Mouse (Mus musculus) hindbrain, embryonic 16.5 days (tissue): ENCODE measurements around the gene Vtn. TPM values are rescaled to one million over a fixed set of nuclear protein-coding genes. Genes with fewer than 3 reads are reported as not detected.

ENCODE experiments used
- ATAC-seq: fragments of 200-750 bp; cut with Nextera tagmentation; 2 replicates; pipeline ENCODE4 v1.8.0; 2017; ENCODE audit warnings: moderate TSS enrichment, moderate library complexity
- H3K27ac ChIP-seq: fragments of 300-500 bp; sonication (generic); 2 replicates; pipeline ENCODE4 v1.5.1; 2014; ENCODE audit warnings: low read depth, mild to moderate bottlenecking, control low read depth, low read length, moderate library complexity
- H3K27me3 ChIP-seq: fragments of 300-500 bp; sonication (generic); replicated peaks from 2 replicates; pipeline ENCODE4 v1.6.1; 2014; ENCODE audit warnings: low read length; ENCODE audit not compliant: control insufficient read depth, insufficient read depth
- H3K36me3 ChIP-seq: fragments of 300-500 bp; sonication (generic); 2 replicates; pipeline ENCODE4 v1.6.1; 2014; ENCODE audit warnings: mild to moderate bottlenecking, low read length, moderate library complexity, mixed read lengths; ENCODE audit not compliant: control insufficient read depth, insufficient read depth
- H3K4me1 ChIP-seq: fragments of 300-500 bp; sonication (generic); 2 replicates; pipeline ENCODE4 v1.6.1; 2014; ENCODE audit warnings: low read depth, low read length; ENCODE audit not compliant: control insufficient read depth, insufficient read depth
- H3K4me2 ChIP-seq: fragments of 300-500 bp; sonication (generic); 2 replicates; pipeline ENCODE4 v1.6.1; 2014; ENCODE audit warnings: mild to moderate bottlenecking, low read length, control low read depth, moderate library complexity
- H3K4me3 ChIP-seq: fragments of 300-500 bp; sonication (generic); 2 replicates; pipeline ENCODE4 v1.5.1; 2014; ENCODE audit warnings: mild to moderate bottlenecking, low read length, control low read depth, moderate library complexity
- H3K9ac ChIP-seq: fragments of 300-500 bp; sonication (generic); 2 replicates; pipeline ENCODE4 v1.6.1; 2014; ENCODE audit warnings: low read depth, mild to moderate bottlenecking, control low read depth, low read length, moderate library complexity
- H3K9me3 ChIP-seq: fragments of 300-500 bp; sonication (generic); 2 replicates; pipeline ENCODE4 v1.6.1; 2014; ENCODE audit warnings: mild to moderate bottlenecking, low read length, moderate library complexity; ENCODE audit not compliant: control insufficient read depth
- WGBS: fragments of 180-500 bp; shearing (Covaris S2); extraction: QIAGEN DNeasy Blood & Tissue Kit; methylation state at CpG from one replicate; pipeline ENCODE4 v1.1.7; 2014; 5-methylcytosine and 5-hydroxymethylcytosine counted together
- polyA plus RNA-seq: library from polyadenylated mRNA; unstranded; fragments of >200 nt; fragmentation: Nextera tagmentation; extraction: Ambion mirVana; gene quantifications from 2 replicates; pipeline ENCODE4 v1.2.1, GENCODE M21; 2015

Gene Vtn
- polyA plus RNA-seq, 1 experiment from 2014 or later = 150 TPM

GRCm38 (mm10) chr11:78536690-78537084 lies 37.8 kb downstream of the Vtn start:
- no peaks in the 10 kb centered on the region for H3K9me3 ChIP-seq
- WGBS = 2% methylated on average over 14 of the region's 14 CpGs
- peaks cover 10% of the 10 kb centered on the region for H3K36me3 ChIP-seq
- H3K27ac ChIP-seq = peak overlapping the region; percentile 75
- H3K4me1 ChIP-seq = peaks cover 26% of the 10 kb centered on the region
- H3K4me2 ChIP-seq = peak overlapping the region; percentile 86
- H3K9ac ChIP-seq = peak overlapping the region; percentile 73
- no peaks in the 10 kb centered on the region for H3K27me3 ChIP-seq
- no peak for ATAC-seq
- peak overlapping the region; percentile 59 for H3K4me3 ChIP-seq

DNA sequence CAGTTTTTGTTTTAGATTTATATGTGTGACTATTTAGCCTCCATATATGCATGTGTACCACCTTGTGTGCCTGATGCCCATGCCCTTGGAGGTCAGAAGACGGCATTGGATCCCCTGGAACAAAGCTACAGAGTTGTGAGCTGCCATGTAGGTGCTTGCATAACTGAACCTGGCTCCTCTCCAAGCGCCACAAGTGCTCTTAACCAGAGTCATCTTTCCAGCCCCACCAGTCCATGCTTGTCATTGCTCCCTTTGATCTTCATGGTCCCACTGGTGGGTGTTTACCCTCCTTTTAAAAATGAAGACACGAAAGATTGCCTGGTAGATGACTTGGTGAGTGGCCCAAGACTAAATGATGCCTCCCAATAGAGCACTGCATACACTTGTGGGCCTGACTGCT lies 41.5 kb downstream of the Vtn start:
- Histone ChIP-seq H3K36me3 (peaks cover 17% of the 10 kb centered on the region), H3K27ac (no peak overlapping the region), H3K4me1 (peaks cover 11% of the 10 kb centered on the region), H3K27me3 (no peaks in the 10 kb centered on the region), H3K9me3 (no peaks in the 10 kb centered on the region), H3K9ac (no peak overlapping the region), H3K4me2 (no peak overlapping the region), H3K4me3 (no peak overlapping the region)
- WGBS = 92% methylated on average over 3 of the region's 3 CpGs
- ATAC-seq = no peak

DNA sequence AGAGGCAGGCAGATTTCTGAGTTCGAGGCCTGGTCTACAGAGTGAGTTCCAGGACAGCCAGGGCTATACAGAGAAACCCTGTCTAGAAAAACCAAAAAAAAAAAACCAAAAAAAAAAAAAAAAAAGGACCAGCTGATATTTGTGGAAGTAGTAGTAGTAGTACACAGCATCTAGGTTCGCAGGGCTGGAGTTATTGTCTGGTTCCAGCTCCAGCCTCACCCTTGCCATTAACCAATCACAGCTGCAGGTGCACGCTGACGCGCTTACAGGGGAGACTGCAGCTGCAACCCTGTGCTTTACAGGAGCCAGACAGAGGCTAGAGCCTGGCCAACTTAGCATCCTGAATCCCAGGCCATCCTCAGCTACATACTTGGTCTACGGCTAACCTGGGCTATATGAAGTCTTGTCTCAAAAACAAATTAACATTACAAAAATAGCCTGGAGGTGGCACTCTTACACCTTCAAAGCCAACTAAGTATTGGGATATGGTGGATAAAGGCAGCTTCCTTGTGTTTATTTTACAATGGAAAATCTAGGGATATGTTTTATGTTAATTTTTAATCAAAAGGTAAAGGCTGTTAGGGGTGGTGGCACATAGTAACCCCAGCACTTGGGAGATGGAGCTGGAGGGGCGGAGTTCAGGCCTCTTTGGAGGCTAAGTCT lies 45.7 kb downstream of the Vtn start:
- H3K4me1 ChIP-seq = peaks cover 9% of the 10 kb centered on the region
- no peak for ATAC-seq

GRCm38 (mm10) chr11:78545181-78545580 lies 46.3 kb downstream of the Vtn start:
- Histone ChIP-seq H3K36me3 (peaks cover 17% of the 10 kb centered on the region), H3K4me1 (peaks cover 11% of the 10 kb centered on the region), H3K27me3 (no peaks in the 10 kb centered on the region), H3K4me2 (no peak overlapping the region), H3K9ac (no peak overlapping the region), H3K27ac (no peak overlapping the region), H3K9me3 (no peaks in the 10 kb centered on the region), H3K4me3 (no peak overlapping the region)
- no peak for ATAC-seq
- WGBS = 80% methylated on average over 8 of the region's 8 CpGs

More for the DNA sequence above, 45.7 kb downstream of the Vtn start:
- WGBS = 96% methylated on average over 7 of the region's 7 CpGs
- no peak overlapping the region for H3K4me2 ChIP-seq
- H3K27ac ChIP-seq = no peak overlapping the region
- H3K27me3 ChIP-seq = no peaks in the 10 kb centered on the region
- no peaks in the 10 kb centered on the region for H3K9me3 ChIP-seq
- no peak overlapping the region for H3K9ac ChIP-seq
- H3K4me3 ChIP-seq = no peak overlapping the region
- peaks cover 17% of the 10 kb centered on the region for H3K36me3 ChIP-seq

DNA sequence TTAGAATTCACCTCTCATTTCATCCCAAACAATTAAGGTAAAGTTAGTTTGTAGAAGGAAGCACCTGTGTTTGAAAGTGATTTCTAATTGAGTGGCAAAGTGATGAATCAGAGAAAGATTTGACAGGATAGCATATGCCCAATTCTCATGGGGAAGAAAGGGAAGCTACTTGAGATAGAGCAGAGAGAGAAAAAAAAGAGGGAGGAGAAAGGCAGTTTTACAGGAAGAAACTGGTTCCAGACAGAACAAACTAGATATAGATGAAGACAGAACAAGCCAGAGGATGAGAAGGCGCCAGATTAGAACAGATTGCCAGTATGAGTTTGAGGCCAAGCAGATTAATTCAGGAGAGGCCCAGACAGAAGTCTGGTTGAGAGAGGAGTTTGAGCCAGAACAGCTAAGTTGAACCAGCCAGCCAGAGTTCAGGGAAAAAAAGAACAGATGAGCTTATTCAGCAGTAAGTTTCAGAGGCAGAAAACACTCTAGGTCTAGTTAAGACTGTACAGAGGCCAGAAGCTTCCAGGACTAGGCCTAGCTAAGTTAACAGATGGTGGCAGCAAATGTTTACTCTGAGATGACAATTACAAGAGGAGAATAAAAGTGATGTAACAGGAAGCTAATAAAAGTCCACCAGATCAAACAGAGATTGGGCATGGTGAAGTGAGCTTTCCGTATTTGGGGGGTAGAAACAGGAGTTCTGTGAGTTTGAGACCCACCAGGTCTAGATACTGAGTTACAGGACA lies 49.0 kb downstream of the Vtn start:
- peaks cover 13% of the 10 kb centered on the region for H3K4me1 ChIP-seq
- peaks cover 5% of the 10 kb centered on the region for H3K36me3 ChIP-seq
- H3K9me3 ChIP-seq = no peaks in the 10 kb centered on the region
- ATAC-seq = no peak
- 96% methylated on average over 2 of the region's 2 CpGs for WGBS
- H3K27ac ChIP-seq = no peak overlapping the region
- no peak overlapping the region for H3K4me2 ChIP-seq
- no peak overlapping the region for H3K4me3 ChIP-seq
- no peak overlapping the region for H3K9ac ChIP-seq
- H3K27me3 ChIP-seq = no peaks in the 10 kb centered on the region

DNA sequence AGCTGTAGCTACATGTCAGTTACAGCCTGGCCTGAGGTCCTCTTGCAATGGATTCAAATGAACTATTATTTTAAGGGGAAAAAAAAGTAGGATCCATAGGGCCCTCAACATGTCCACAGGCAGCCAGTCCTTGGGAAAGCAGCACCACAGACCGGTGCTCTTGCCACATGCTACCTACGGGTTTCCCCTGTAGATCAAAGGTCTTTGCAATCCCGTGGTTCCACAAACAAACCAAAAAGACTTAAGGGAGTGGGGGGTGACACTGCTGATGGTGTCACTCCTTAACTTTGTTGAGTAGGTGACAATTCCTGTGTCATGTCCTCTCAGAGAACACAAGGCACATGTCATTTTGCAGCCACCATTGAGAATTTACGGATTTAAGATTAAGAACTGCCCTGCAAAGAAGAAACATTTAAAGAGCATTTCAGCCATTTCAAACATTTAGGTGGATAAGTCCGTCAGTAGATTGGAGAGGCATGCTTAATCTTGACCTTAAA lies 50.6 kb downstream of the Vtn start:
- H3K4me3 ChIP-seq = peak overlapping the region; percentile 69
- peak overlapping the region; percentile 76 for H3K4me2 ChIP-seq
- H3K27ac ChIP-seq = no peak overlapping the region
- H3K4me1 ChIP-seq = peaks cover 13% of the 10 kb centered on the region
- no peaks in the 10 kb centered on the region for H3K36me3 ChIP-seq
- peak overlapping the region; percentile 70; the same call in 1 of the 2 replicates for H3K9ac ChIP-seq
- H3K27me3 ChIP-seq = no peaks in the 10 kb centered on the region
- no peak for ATAC-seq
- WGBS = 17% methylated on average over 5 of the region's 5 CpGs
- H3K9me3 ChIP-seq = no peaks in the 10 kb centered on the region

GRCm38 (mm10) chr11:78550168-78551058 lies 51.5 kb downstream of the Vtn start, which contains the start of gene Tmem97:
Gene Tmem97 (minus strand): TSS chr11:78550777.
- Histone ChIP-seq H3K4me2 (peak within 1 kb of the TSS; percentile 76), H3K36me3 (no peaks in the 10 kb centered on the region), H3K27ac (peak within 1 kb of the TSS; percentile 88), H3K4me3 (peak within 1 kb of the TSS; percentile 69), H3K9ac (peak within 1 kb of the TSS; percentile 72), H3K9me3 (no peaks in the 10 kb centered on the region), H3K4me1 (peaks cover 13% of the 10 kb centered on the region), H3K27me3 (no peaks in the 10 kb centered on the region)
- WGBS = under 1% methylated on average over 60 of the region's 60 CpGs
- peak; percentile 100 for ATAC-seq

GRCm38 (mm10) chr11:78551059-78551398 lies 52.1 kb downstream of the Vtn start:
- Histone ChIP-seq H3K4me2 (peak overlapping the region; percentile 76), H3K9ac (peak overlapping the region; percentile 72), H3K36me3 (no peaks in the 10 kb centered on the region), H3K4me3 (peak overlapping the region; percentile 69), H3K4me1 (peaks cover 13% of the 10 kb centered on the region), H3K27ac (peak overlapping the region; percentile 88), H3K27me3 (no peaks in the 10 kb centered on the region), H3K9me3 (no peaks in the 10 kb centered on the region)
- peak; percentile 37 for ATAC-seq
- WGBS = 36% methylated on average over 6 of the region's 6 CpGs
